Mouse (Mus musculus) erythroblast, embryonic 14.5 days (primary cell): Measurements from ENCODE around the gene Ficd. TPM values are rescaled to one million over a fixed set of nuclear protein-coding genes. Genes with fewer than 3 reads are reported as not detected.
"Not testable (repeated sequence)": the region's sequence is repeated elsewhere in the genome, so short reads cannot be mapped to it uniquely, and the experiment has no call there.

Source experiments
- H3K27me3 ChIP-seq: 2 replicates; pipeline ENCODE4 v1.6.1; 2012; ENCODE audit warnings: inconsistent platforms; ENCODE audit not compliant: control insufficient read depth
- H3K36me3 ChIP-seq: 2 replicates; pipeline ENCODE4 v1.6.1; 2012; ENCODE audit warnings: mild to moderate bottlenecking, inconsistent platforms; ENCODE audit not compliant: control insufficient read depth
- H3K4me1 ChIP-seq: 2 replicates; pipeline ENCODE4 v1.6.1; 2012; ENCODE audit warnings: inconsistent platforms; ENCODE audit not compliant: control insufficient read depth
- H3K4me3 ChIP-seq: replicated peaks from 2 replicates; pipeline ENCODE3; 2012; ENCODE audit warnings: moderate library complexity, mild to moderate bottlenecking, inconsistent platforms
- H3K9me3 ChIP-seq: 2 replicates; pipeline ENCODE4 v1.6.1; 2012; ENCODE audit warnings: low read length, inconsistent platforms, mixed read lengths; ENCODE audit not compliant: control insufficient read depth
- GATA1 ChIP-seq: IDR thresholded peaks from 2 replicates; pipeline ENCODE4 v1.6.1; 2012; ENCODE audit warnings: low read length, inconsistent platforms, mixed read lengths
- TAL1 ChIP-seq: IDR thresholded peaks from 3 replicates; pipeline ENCODE4 v1.6.1; 2012; ENCODE audit warnings: low read length, inconsistent platforms, mixed read lengths
- polyA plus RNA-seq: library from polyadenylated mRNA; stranded (reverse); fragments of >175 nt; gene quantifications from 2 replicates; pipeline ENCODE4 v1.2.3, GENCODE M21; 2012

Gene Ficd
- polyA plus RNA-seq, 1 experiment: 0.13 TPM

GRCm38 (mm10) chr5:113768806-113769205, 33.2 kb downstream of the Ficd start:
- Histone ChIP-seq H3K36me3 (peaks cover 58% of the 10 kb centered on the region), H3K27me3 (no peaks in the 10 kb centered on the region)
- no peak for TF ChIP-seq GATA1
- no peak for TF ChIP-seq TAL1

DNA sequence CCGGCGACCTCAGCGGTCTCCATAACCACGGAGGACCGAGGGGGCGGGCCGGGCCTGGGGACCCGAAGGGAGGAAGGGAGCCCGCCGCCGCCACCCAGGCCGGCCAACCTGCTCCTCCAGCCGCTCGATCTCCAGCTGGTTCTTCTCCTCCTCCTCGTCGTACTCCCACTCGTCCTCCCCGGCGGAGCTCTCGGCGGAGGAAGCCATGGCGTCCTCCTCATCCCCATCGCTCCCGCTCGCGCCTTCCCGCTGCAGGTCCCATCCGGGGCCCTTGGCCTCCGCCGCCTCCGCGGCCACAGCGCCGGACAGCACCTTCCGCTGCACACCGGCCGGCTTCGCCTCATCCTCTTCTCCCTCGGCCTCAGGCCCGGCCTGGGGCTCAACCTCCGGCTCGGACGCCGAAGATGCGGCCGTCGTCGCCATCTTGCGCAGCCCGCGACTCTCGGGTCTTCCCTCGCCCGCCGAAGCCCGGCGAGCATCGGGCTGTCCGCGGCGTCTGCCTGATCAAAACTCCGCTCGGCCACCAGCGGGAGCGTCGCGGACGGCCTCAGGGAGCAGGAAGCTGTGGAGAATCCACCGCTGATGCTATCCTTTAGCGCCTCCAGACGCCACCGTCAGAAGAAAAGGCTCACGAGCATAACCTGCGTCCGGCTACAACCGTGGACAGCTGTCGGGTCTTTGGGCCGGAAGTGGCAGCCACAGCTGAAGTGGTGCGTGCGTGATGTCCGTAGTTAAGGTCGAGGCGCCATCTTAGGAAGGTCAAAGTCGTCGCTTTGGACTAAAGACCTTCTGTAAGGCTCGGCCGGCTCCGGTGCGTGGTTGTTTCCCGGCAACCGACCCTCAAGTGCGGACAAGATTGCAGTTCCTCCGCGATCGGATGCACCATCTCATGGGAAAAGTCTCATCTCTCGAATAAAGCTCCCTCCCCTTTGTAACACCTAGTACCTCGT, 35.9 kb downstream of the Ficd start:
- Histone ChIP-seq H3K4me1 (peaks cover 56% of the 10 kb centered on the region), H3K4me3 (peak overlapping the region; percentile 91), H3K36me3 (peaks cover 60% of the 10 kb centered on the region), H3K27me3 (no peaks in the 10 kb centered on the region), H3K9me3 (no peaks in the 10 kb centered on the region)
- no peak for TF ChIP-seq TAL1
- no peak for TF ChIP-seq GATA1

More at GRCm38 (mm10) chr5:113768806-113769205, 33.2 kb downstream of the Ficd start:
- H3K9me3 ChIP-seq: no peaks in the 10 kb centered on the region
- H3K4me3 ChIP-seq: peak overlapping the region; percentile 12
- peaks cover 52% of the 10 kb centered on the region for H3K4me1 ChIP-seq

DNA sequence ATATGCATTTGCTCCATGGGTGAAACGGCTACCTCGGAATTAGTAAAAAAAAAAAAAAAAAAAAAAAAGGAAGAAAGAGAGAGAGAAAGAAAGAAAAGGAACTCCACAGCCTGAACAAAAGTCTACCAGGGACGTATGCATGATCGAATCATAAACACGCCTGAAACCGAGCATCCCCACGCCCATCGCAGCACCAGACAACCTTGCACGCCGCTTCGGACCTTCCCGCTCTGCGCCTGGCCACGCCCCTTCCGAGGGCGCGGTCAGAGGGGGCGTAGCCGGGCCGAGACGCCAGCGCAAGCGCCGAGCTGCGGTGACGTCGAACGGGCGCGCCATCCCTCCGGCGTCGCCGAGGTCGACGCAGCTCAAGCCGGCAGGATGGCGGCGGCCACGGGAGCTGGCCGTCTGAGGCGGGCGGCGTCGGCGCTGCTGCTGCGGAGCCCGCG, 36.9 kb downstream of the Ficd start, which contains the start of the genes Sart3 and Iscu:
Sart3 (minus strand) TSS at position 61 of the 446 bp plus-strand sequence.
Iscu (plus strand) TSS at position 299 of the 446 bp plus-strand sequence.
- Histone ChIP-seq H3K4me3 (peak within 1 kb of the TSS; percentile 91), H3K27me3 (no peaks in the 10 kb centered on the region), H3K9me3 (no peaks in the 10 kb centered on the region), H3K36me3 (peaks cover 59% of the 10 kb centered on the region), H3K4me1 (peaks cover 56% of the 10 kb centered on the region)
- TF ChIP-seq TAL1 (no peak), GATA1 (no peak)

DNA sequence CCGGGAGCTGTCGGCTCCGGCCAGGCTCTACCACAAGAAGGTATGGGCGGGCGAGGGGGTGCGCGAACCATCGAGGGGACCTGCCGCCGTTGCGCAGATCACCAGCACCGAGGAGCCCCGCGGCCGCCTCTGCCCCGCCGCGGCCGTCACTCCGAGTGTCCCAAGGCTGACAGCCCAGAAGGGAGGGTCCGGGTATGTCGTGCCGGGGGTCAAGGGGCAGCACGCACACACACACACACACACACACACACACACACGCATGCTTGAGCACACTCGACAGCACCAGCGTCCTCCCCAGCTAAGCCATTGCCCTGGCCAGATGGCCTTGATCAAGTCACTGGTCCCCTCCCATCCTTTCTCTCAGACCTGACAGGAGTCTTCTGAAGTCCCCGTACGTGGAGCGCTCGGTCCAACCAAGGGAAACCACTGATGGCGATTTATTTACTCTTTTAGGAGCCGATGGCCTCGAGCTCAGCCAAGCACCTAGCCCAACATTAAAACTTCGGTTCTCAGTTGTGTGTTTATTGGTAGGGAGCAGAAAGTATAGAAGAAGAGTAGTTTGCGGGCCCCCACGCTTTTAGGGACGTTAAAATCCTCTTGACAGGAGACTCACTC, 37.4 kb downstream of the Ficd start:
- H3K4me1 ChIP-seq: peaks cover 54% of the 10 kb centered on the region
- H3K4me3 ChIP-seq: peak overlapping the region; percentile 91
- TF ChIP-seq GATA1 (no peak), TAL1 (no peak)
- no peaks in the 10 kb centered on the region for H3K27me3 ChIP-seq
- no peaks in the 10 kb centered on the region for H3K9me3 ChIP-seq
- peaks cover 58% of the 10 kb centered on the region for H3K36me3 ChIP-seq

GRCm38 (mm10) chr5:113773664-113774063, 38.1 kb downstream of the Ficd start:
- no peaks in the 10 kb centered on the region for H3K27me3 ChIP-seq
- H3K9me3 ChIP-seq: no peaks in the 10 kb centered on the region
- H3K4me1 ChIP-seq: peaks cover 49% of the 10 kb centered on the region
- TF ChIP-seq TAL1 (no peak), GATA1 (no peak)
- peak overlapping the region; percentile 91 for H3K4me3 ChIP-seq
- H3K36me3 ChIP-seq: peaks cover 58% of the 10 kb centered on the region

DNA sequence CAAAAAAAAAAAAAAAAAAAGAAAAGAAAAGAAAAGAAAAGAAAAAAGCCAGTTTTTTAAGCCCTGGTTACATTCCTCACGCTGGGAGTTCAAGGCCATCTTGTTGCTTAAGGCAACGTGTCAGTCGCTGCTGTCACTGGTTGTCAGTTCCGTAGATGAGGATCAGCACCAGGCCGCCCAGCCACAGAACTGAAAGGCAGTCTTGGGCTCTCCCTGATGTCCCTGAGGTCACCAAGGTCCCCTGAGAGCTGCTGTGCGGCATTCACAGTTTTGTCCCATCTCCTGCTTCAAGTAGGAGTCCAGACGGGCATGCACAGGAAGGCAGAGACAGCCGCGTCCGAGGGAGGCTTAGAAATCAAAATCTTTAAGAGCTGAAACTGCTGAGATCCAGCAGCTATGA, 40.0 kb downstream of the Ficd start:
- no peak for TF ChIP-seq TAL1
- no peak for TF ChIP-seq GATA1
- H3K9me3 ChIP-seq: no peaks in the 10 kb centered on the region; the same call in 1 of the 2 replicates
- no peaks in the 10 kb centered on the region for H3K27me3 ChIP-seq
- H3K36me3 ChIP-seq: peaks cover 49% of the 10 kb centered on the region
- no peak overlapping the region for H3K4me3 ChIP-seq
- H3K4me1 ChIP-seq: peaks cover 30% of the 10 kb centered on the region

GRCm38 (mm10) chr5:113776128-113776895, 40.7 kb downstream of the Ficd start:
- peaks cover 26% of the 10 kb centered on the region for H3K4me1 ChIP-seq
- no peaks in the 10 kb centered on the region for H3K27me3 ChIP-seq
- no peaks in the 10 kb centered on the region; the same call in 1 of the 2 replicates for H3K9me3 ChIP-seq
- no peak overlapping the region for H3K4me3 ChIP-seq
- TF ChIP-seq GATA1 (no peak), TAL1 (no peak)
- peaks cover 49% of the 10 kb centered on the region for H3K36me3 ChIP-seq

- Histone ChIP-seq H3K4me1 (peaks cover 22% of the 10 kb centered on the region), H3K4me3 (no peak overlapping the region), H3K36me3 (peaks cover 49% of the 10 kb centered on the region), H3K9me3 (no peaks in the 10 kb centered on the region; the same call in 1 of the 2 replicates), H3K27me3 (no peaks in the 10 kb centered on the region)
- TF ChIP-seq GATA1 (no peak), TAL1 (no peak)
Measured at GRCm38 (mm10) chr5:113776896-113777226, 41.3 kb downstream of the Ficd start.

- Histone ChIP-seq H3K4me1 (peaks cover 17% of the 10 kb centered on the region), H3K36me3 (peaks cover 49% of the 10 kb centered on the region)
- not testable (repeated sequence) for H3K4me3 ChIP-seq, H3K9me3 ChIP-seq, H3K27me3 ChIP-seq
Measured at GRCm38 (mm10) chr5:113777728-113778127, 42.1 kb downstream of the Ficd start.
